Mouse (Mus musculus): ENCODE measurements around the gene Gm20388. TPM values are rescaled to one million over a fixed set of nuclear protein-coding genes. Genes with fewer than 3 reads are reported as not detected.

The Gm20388 gene
- total RNA-seq, 2 experiments from 2014 or later = 2.4 to 2.6 TPM

DNA sequence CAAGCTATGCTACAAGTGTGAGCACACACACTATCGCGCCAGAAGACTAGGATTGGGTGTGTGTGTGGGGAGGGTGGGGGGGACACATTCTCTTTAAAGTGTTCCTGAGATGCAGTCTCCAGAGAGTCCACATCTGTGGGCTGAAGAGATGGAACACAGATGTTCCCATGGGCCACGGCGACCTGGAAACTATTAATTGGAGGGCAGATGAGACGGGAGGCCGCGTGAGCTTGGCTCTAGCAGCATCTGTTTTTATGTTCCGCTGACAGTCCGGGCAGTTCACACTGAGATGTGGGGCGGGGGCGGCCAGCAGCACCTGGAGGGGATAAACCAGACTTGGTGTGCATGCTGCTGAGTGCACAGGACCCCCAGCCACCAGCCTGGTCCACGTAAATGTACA, 2247.0 kb downstream of the Gm20388 start:
- TF ChIP-seq CTCF (IDR thresholded peaks at IDR 0.05) = no peak
- intact Hi-C loops (cut with DNase I) = no loop called here
- no peak for DNase-seq (ENCODE audit: extremely low spot score in 1 of 2, low spot score in 2 of 2)
- H3K4me3 ChIP-seq = no peak overlapping the region
- H3K27ac ChIP-seq = no peak overlapping the region

- no peak for TF ChIP-seq CTCF (IDR thresholded peaks at IDR 0.05)
- intact Hi-C loops (cut with DNase I) = no loop called here
Measured at GRCm38 (mm10) chr8:122160165-122160564, 2249.5 kb downstream of the Gm20388 start.

DNA sequence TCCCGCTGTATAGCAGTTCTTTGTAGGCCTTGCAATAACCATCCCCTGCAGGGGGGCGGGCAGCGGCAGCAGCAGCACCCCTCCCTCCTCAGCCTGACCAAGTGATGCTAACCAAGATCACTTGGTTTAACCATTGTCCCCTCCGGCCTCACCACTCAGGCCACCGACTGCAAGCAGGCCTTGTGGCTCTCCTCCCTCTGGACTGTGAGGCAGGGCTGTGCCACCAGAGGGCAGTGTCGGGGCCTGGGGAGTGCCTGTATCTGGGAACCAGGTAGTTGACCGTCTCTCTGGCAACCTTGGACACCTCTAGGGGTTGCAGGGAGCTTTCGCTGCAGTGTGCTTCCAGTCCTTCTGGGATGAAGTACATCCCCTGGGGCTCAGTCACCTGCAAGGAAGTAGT, 2252.4 kb downstream of the Gm20388 start:
- peak; percentile 76 for TF ChIP-seq CTCF (IDR thresholded peaks at IDR 0.05)
- DNase-seq (ENCODE audit: extremely low spot score in 1 of 2, low spot score in 2 of 2) = peak; percentile 50 to 82
- no peak overlapping the region for H3K27ac ChIP-seq
- intact Hi-C loops (cut with DNase I) = loop anchor here (2.0 kb wide), 2 partner anchors 68 to 96 kb away; no protein-coding TSS in a partner anchor
- no peak overlapping the region for H3K4me3 ChIP-seq

More at GRCm38 (mm10) chr8:122160165-122160564, 2249.5 kb downstream of the Gm20388 start:
- H3K27ac ChIP-seq = no peak overlapping the region
- no peak overlapping the region for H3K4me3 ChIP-seq
- no peak for DNase-seq (ENCODE audit: extremely low spot score in 1 of 2, low spot score in 2 of 2)

DNA sequence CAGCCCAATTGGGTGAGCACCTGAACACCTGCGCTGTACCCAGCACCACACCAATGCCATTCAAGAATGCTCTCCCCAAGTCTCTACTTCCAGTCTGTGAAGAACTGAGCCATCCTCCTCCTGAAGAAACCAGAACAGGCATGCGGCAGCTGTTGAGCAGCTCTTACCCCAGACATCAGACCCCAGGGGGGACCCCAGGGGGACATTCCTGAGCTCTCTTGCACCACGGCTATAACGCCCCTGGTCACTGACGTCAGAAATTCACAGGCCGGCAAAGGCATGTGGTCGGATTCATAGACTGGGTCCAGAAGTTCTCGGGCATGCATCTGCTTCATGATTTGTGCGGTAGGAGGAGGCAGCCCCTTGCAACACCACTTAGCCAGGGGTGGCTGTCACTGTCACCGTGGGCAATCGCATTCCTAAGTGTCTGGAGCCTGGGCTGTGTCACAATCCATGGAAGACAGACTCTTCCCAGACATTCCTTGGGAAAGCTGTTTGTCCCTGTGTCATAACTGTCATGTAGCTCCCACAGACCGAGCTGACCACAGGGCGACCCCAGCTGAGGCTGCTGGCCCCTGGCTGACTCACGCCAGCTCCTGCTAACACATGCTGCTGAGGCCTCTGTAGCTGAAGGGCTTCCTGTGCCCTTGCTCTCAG, 2256.7 kb downstream of the Gm20388 start:
- no peak overlapping the region for H3K27ac ChIP-seq
- intact Hi-C loops (cut with DNase I) = no loop called here
- no peak overlapping the region for H3K4me3 ChIP-seq
- TF ChIP-seq CTCF (IDR thresholded peaks at IDR 0.05) = no peak
- no peak for DNase-seq (ENCODE audit: extremely low spot score in 1 of 2, low spot score in 2 of 2)

- no peak overlapping the region for H3K4me3 ChIP-seq
Measured at GRCm38 (mm10) chr8:122169446-122169845, 2258.8 kb downstream of the Gm20388 start.

DNA sequence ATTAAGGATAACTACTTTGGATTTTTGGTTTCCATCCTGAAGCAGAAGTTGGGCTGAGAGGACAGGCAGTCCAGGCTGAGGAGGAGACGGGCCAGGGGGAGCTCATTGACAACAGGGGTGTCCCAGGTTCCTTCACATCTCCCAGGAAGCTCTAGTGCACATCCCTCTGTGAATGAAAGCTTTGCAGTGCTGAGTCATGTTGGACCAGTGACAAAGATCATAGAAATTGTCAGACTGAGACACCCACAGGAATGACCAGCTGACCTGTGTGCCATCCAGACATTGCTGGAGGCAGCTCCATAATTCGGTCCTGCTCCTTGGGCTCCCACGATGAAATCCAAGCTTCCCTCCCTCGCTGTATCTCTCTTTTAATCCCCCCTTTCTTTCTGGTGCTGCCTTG, 2261.2 kb downstream of the Gm20388 start:
- Histone ChIP-seq H3K4me3 (no peak overlapping the region), H3K27ac (no peak overlapping the region)
- DNase-seq (ENCODE audit: extremely low spot score in 1 of 2, low spot score in 2 of 2) = no peak
- intact Hi-C loops (cut with DNase I) = no loop called here
- TF ChIP-seq CTCF (IDR thresholded peaks at IDR 0.05) = no peak

More at GRCm38 (mm10) chr8:122169446-122169845, 2258.8 kb downstream of the Gm20388 start:
- intact Hi-C loops (cut with DNase I) = no loop called here
- no peak for TF ChIP-seq CTCF (IDR thresholded peaks at IDR 0.05)
- no peak overlapping the region for H3K27ac ChIP-seq
- no peak for DNase-seq (ENCODE audit: extremely low spot score in 1 of 2, low spot score in 2 of 2)

GRCm38 (mm10) chr8:122174133-122174930, 2263.7 kb downstream of the Gm20388 start:
- no peak; the same call in 1 of the 2 replicates for TF ChIP-seq CTCF (IDR thresholded peaks at IDR 0.05)
- DNase-seq (ENCODE audit: extremely low spot score in 1 of 2, low spot score in 2 of 2) = no peak
- Histone ChIP-seq H3K27ac (no peak overlapping the region), H3K4me3 (no peak overlapping the region)
- intact Hi-C loops (cut with DNase I) = no loop called here

DNA sequence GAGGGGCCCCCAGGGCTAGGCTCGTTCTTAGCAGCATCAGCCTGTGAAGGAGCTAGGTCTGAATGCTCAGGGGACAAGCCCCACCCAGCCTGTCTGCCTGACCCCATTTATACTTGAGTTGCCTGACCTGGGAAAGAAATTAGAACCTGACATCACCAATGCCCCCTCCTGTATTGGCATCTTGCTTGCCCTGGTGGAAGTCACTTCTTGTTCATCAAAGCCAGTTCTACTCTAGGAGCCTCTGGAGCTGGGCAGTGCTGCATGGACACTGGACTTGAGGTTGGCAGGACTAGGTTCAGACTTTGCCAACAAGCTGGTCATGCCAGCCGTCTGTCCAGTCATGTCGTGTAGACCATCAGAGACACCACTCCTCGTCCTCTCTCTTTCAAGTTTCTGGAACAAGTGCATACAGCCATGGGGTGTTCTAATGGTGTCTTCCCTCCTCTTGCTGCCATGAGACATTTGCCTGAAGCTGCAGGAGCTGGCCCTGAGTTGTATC, 2267.8 kb downstream of the Gm20388 start:
- Histone ChIP-seq H3K4me3 (no peak overlapping the region), H3K27ac (no peak overlapping the region)
- no peak for TF ChIP-seq CTCF (IDR thresholded peaks at IDR 0.05)
- DNase-seq (ENCODE audit: extremely low spot score in 1 of 2, low spot score in 2 of 2) = no peak
- intact Hi-C loops (cut with DNase I) = no loop called here

- Histone ChIP-seq H3K4me3 (no peak overlapping the region), H3K27ac (no peak overlapping the region)
- TF ChIP-seq CTCF (IDR thresholded peaks at IDR 0.05) = no peak
- no peak for DNase-seq (ENCODE audit: extremely low spot score in 1 of 2, low spot score in 2 of 2)
- intact Hi-C loops (cut with DNase I) = no loop called here
Measured at GRCm38 (mm10) chr8:122179354-122179753, 2268.7 kb downstream of the Gm20388 start.

DNA sequence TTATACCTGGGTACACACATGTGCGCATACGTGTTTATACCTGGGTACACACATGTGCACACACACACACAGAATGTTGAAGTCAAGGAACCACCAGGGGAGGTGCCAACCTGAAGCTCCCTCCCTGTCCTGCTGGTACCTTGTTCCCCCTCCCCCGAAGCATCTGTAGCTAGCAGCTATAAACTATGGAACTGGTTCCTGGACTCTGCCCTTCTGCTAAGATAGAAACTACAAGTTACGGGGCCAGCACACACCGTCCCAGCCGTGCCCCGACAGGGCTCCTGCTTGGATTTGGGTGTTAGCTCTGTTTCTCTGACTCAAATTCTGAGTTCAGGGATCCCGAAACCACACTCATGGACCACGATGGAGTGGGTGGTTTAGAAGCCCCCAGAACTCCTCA, 2269.5 kb downstream of the Gm20388 start:
- DNase-seq (ENCODE audit: extremely low spot score in 1 of 2, low spot score in 2 of 2) = no peak
- Histone ChIP-seq H3K27ac (no peak overlapping the region), H3K4me3 (no peak overlapping the region)
- no peak for TF ChIP-seq CTCF (IDR thresholded peaks at IDR 0.05)
- intact Hi-C loops (cut with DNase I) = no loop called here

DNA sequence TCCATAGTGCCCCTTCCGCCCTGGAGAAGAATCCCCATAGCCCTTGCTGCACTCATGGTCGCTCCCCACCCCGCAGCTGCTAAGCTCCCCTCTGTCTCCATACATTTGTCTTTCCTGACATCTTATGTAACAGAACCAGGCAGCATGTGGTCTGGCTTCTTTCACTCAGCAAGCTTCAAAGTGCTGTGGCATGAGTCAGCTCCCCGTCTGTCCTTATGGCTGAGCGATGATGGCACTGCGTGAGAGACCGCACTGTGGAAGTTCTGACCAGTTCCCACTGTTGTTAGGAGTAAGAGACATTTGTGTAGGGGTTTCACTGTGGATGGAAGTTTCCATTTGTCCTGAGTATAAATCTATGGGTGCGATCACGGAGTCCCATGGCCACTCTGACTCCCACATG, 2270.8 kb downstream of the Gm20388 start:
- intact Hi-C loops (cut with DNase I) = no loop called here
- H3K27ac ChIP-seq = peak overlapping the region; percentile 40; the same call in 1 of the 2 replicates
- H3K4me3 ChIP-seq = no peak overlapping the region
- DNase-seq (ENCODE audit: extremely low spot score in 1 of 2, low spot score in 2 of 2) = peak; percentile 20 to 42
- TF ChIP-seq CTCF (IDR thresholded peaks at IDR 0.05) = no peak

DNA sequence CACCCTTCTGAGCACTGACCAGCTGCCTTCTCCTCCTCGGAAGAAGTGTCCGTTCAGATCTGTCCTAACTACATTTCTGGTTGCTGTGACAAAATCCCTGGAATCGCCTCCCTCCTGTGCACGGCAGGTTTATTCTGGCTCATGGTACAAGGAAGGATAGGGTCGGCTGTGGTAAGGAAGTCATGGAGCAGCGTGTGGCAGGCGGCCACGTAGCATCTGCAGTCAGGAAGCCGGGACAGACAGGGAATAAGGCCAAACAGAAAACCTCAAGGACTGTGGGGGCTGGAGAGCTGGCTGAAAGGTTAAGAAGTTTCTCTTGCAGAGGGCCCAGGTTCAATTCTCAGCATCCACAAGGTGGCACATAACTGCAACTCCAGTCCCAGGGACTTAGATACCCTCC, 2271.3 kb downstream of the Gm20388 start:
- no peak for TF ChIP-seq CTCF (IDR thresholded peaks at IDR 0.05)
- Histone ChIP-seq H3K27ac (no peak overlapping the region), H3K4me3 (no peak overlapping the region)
- intact Hi-C loops (cut with DNase I) = no loop called here
- no peak for DNase-seq (ENCODE audit: extremely low spot score in 1 of 2, low spot score in 2 of 2)
